ENCODE assay signal across 7 mouse cellular contexts in the genomic region with DNA sequence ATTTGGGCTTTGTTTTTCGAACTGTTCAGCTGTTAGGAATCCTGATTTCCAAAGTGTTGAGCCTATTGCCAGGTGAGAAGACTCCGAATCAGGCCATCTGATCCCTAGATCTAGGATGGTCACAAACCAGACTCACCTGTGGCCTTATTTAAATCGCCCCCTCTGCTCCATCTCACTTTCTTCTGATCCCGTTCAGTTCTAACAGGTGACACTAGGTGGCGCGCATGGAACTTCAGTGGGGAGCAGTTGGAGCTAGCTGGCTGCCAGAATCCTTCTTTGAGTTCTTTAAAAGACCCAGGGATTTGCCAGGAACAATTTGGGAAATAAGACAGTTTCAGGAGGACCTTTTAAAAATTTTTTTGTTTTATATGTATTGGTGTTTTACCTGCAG. TPM values are rescaled to one million over a fixed set of nuclear protein-coding genes. Genes with fewer than 3 reads are reported as not detected.
DNase-seq lines count a peak whose midpoint lies in the region; ATAC-seq and TF ChIP-seq lines count a peak whose summit lies in the region.

No protein-coding gene starts in this region.

- H3K36me3 ChIP-seq in limb, embryonic 10.5 days = no peaks in the 10 kb centered on the region
- no peaks in the 10 kb centered on the region for H3K36me3 ChIP-seq in midbrain, embryonic 16.5 days (ENCODE audit: control insufficient read depth, insufficient read depth, low read length)
- H3K36me3 ChIP-seq in spleen, adult 2 months (ENCODE audit: control insufficient read depth, insufficient read depth, low read length) = no peaks in the 10 kb centered on the region

- no peaks in the 10 kb centered on the region for H3K9me3 ChIP-seq in limb, embryonic 10.5 days (replicated peaks)
- H3K9me3 ChIP-seq in midbrain, embryonic 16.5 days (replicated peaks; ENCODE audit: control insufficient read depth, low read length, poor library complexity, severe bottlenecking) = no peaks in the 10 kb centered on the region

- no peak overlapping the region for H3K4me2 ChIP-seq in midbrain, embryonic 16.5 days (ENCODE audit: low read length)

- peak; percentile 67 for ATAC-seq in common myeloid progenitor, adult 5-6 weeks (replicated peaks; ENCODE audit: low read depth, poor library complexity, severe bottlenecking)
- peak; percentile 88 for ATAC-seq in midbrain, embryonic 16.5 days

- DNase-seq in adipocyte (ENCODE audit: low spot score) = peak; percentile 92
- peak; percentile 88 for DNase-seq in gastrocnemius, postnatal 10 days
- DNase-seq in kidney, adult 11 months = peak; percentile 44
- peak; percentile 86 for DNase-seq in limb, embryonic 10.5 days (ENCODE audit: low spot score)
- DNase-seq in spleen, adult 2 months (ENCODE audit: low read depth in 1 of 2, low spot score in 2 of 2) = peak; percentile 48 to 75

- no peak overlapping the region; the same call in 1 of the 2 replicates for H3K27ac ChIP-seq in limb, embryonic 10.5 days
- no peak overlapping the region for H3K27ac ChIP-seq in midbrain, embryonic 16.5 days (ENCODE audit: low read length)
- H3K27ac ChIP-seq in spleen, adult 2 months (ENCODE audit: insufficient read depth, low read length) = no peak overlapping the region

- TF ChIP-seq POLR2A in spleen, adult 2 months (IDR thresholded peaks at IDR 0.05; ENCODE audit: low read depth, low read length) = no peak

- no peaks in the 10 kb centered on the region for H3K27me3 ChIP-seq in limb, embryonic 10.5 days (ENCODE audit: low read depth, poor library complexity, severe bottlenecking)
- H3K27me3 ChIP-seq in midbrain, embryonic 16.5 days (ENCODE audit: control insufficient read depth, insufficient read depth, low read depth, low read length) = no peaks in the 10 kb centered on the region
- no peaks in the 10 kb centered on the region for H3K27me3 ChIP-seq in spleen, adult 2 months (ENCODE audit: control insufficient read depth, insufficient read depth, low read length)

- H3K4me1 ChIP-seq in limb, embryonic 10.5 days = peaks cover 9% of the 10 kb centered on the region
- no peaks in the 10 kb centered on the region for H3K4me1 ChIP-seq in midbrain, embryonic 16.5 days (ENCODE audit: control insufficient read depth, insufficient read depth, low read length)
- H3K4me1 ChIP-seq in spleen, adult 2 months (ENCODE audit: control insufficient read depth, insufficient read depth, insufficient read length) = no peaks in the 10 kb centered on the region; the same call in 1 of the 2 replicates

- H3K9ac ChIP-seq in midbrain, embryonic 16.5 days (ENCODE audit: low read depth, low read length) = no peak overlapping the region

- TF ChIP-seq CTCF in spleen, adult 2 months (IDR thresholded peaks at IDR 0.05; ENCODE audit: extremely low read depth, insufficient read depth, insufficient read length, insufficient replicate concordance) = peak; percentile 75; the same call in 1 of the 2 replicates

- WGBS in limb, embryonic 10.5 days = 11% methylated on average over 6 of the region's 6 CpGs
- 11% methylated on average over 6 of the region's 6 CpGs for WGBS in midbrain, embryonic 16.5 days
- 10% methylated on average over 6 of the region's 6 CpGs for WGBS in spleen, adult 2 months

- H3K4me3 ChIP-seq in limb, embryonic 10.5 days = no peak overlapping the region
- no peak overlapping the region for H3K4me3 ChIP-seq in midbrain, embryonic 16.5 days (ENCODE audit: low read depth, low read length)
- H3K4me3 ChIP-seq in spleen, adult 2 months (ENCODE audit: extremely low read depth, insufficient read depth, insufficient read length) = no peak overlapping the region

RNA-seq across cellular contexts. Expression of gene Tbc1d23, which starts 12.5 kb away (rescaled TPM):
- 34.9 and 73.0 TPM in 2 replicates for total RNA-seq in common myeloid progenitor, adult 5-6 weeks (2017)
- total RNA-seq in gastrocnemius, postnatal 10 days (2021) = 10 to 100 TPM; 24.6 to 29.0 TPM
- 16.5 and 23.5 TPM in 2 replicates for polyA plus RNA-seq in limb, embryonic 10.5 days (2016; fragmentation: Nextera tagmentation; extraction: Ambion mirVana)
- 33.3 and 34.7 TPM in 2 replicates for polyA plus RNA-seq in midbrain, embryonic 16.5 days (2015; fragmentation: Nextera tagmentation; extraction: Ambion mirVana)
- 7.0 and 8.2 TPM in 2 replicates for polyA plus RNA-seq in spleen, adult 2 months (2012; rRNA removed)

RNA-seq across cellular contexts. Expression of gene Tmem30c, which starts 48.8 kb away (rescaled TPM):
- 0.44 TPM in 1 of 2 replicates, not detected in the other for total RNA-seq in common myeloid progenitor, adult 5-6 weeks (2017)
- total RNA-seq in gastrocnemius, postnatal 10 days (2021) = not detected
- 0.10 and 0.19 TPM in 2 replicates for polyA plus RNA-seq in limb, embryonic 10.5 days (2016; fragmentation: Nextera tagmentation; extraction: Ambion mirVana)
- polyA plus RNA-seq in midbrain, embryonic 16.5 days (2015; fragmentation: Nextera tagmentation; extraction: Ambion mirVana) = 0.44 and 0.63 TPM in 2 replicates
- not detected in 2 replicates for polyA plus RNA-seq in spleen, adult 2 months (2012; rRNA removed)
